Mouse (Mus musculus): ENCODE results near the gene Ccdc154. TPM values are rescaled to one million over a fixed set of nuclear protein-coding genes. Genes with fewer than 3 reads are reported as not detected.

The Ccdc154 gene
- polyA plus RNA-seq, 1 experiment from 2014 or later, result not detected

DNA sequence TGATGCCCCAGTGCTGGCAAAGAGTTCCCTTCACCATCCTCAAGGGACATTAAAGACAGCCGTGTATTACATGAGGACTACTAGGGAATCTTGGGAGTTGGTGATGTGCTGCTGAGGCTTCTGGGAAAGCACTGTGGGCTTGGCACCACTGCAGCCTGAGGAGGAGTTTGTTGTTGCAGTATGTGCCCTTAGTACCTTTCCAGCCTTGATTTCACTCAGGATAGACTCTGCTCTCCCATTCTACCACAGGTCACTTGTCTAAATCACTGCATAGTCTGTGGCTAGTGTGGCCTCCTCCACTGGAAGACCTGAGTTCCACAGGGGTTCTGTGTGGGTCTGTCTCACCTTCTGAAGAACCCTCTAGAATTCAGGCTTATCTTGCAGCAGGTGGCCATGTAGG lies 58.5 kb downstream of the Ccdc154 start:
- H3K36me3 ChIP-seq (ENCODE audit: control insufficient read depth, insufficient read depth, low read length), result peaks cover 2% of the 10 kb centered on the region; the same call in 1 of the 2 replicates
- DNase-seq (ENCODE audit: low spot score) (no peak), ATAC-seq (ENCODE audit: insufficient read depth, low FRiP score, low TSS enrichment) (no peak)
- no peaks in the 10 kb centered on the region for H3K9me3 ChIP-seq (ENCODE audit: control insufficient read depth, low read length)
- no peaks in the 10 kb centered on the region for H3K27me3 ChIP-seq (ENCODE audit: control insufficient read depth, insufficient read depth, low read length)
- H3K9ac ChIP-seq (ENCODE audit: low read length), result no peak overlapping the region
- no peak overlapping the region for H3K4me3 ChIP-seq (ENCODE audit: low read depth, low read length)
- H3K4me1 ChIP-seq (ENCODE audit: control insufficient read depth, insufficient read depth, low read length), result peaks cover 5% of the 10 kb centered on the region
- 88% methylated on average over 1 of the region's 1 CpGs for WGBS
- H3K4me2 ChIP-seq (ENCODE audit: low read depth), result no peak overlapping the region
- H3K27ac ChIP-seq (ENCODE audit: low read depth, low read length), result no peak overlapping the region

Other genes starting within 250 kb of the Ccdc154 start
- 47.8 and 57.5 TPM in 2 replicates for gene Mapk8ip3, start 225.5 kb upstream of the Ccdc154 start, polyA plus RNA-seq (2014; fragmentation: Nextera tagmentation; extraction: Ambion mirVana)
- 203 and 204 TPM in 2 replicates for gene Jpt2, start 201.8 kb upstream of the Ccdc154 start, polyA plus RNA-seq (2014; fragmentation: Nextera tagmentation; extraction: Ambion mirVana)
- gene Cramp1l, start 146.7 kb upstream of the Ccdc154 start, polyA plus RNA-seq (2014; fragmentation: Nextera tagmentation; extraction: Ambion mirVana), result 11.9 and 12.6 TPM in 2 replicates
- gene Ift140, start 146.4 kb upstream of the Ccdc154 start, polyA plus RNA-seq (2014; fragmentation: Nextera tagmentation; extraction: Ambion mirVana), result 21.9 and 25.8 TPM in 2 replicates
- 11.4 and 13.3 TPM in 2 replicates for gene Tmem204, start 78.9 kb upstream of the Ccdc154 start, polyA plus RNA-seq (2014; fragmentation: Nextera tagmentation; extraction: Ambion mirVana)
- gene Telo2, start 46.5 kb upstream of the Ccdc154 start, polyA plus RNA-seq (2014; fragmentation: Nextera tagmentation; extraction: Ambion mirVana), result 29.9 and 31.8 TPM in 2 replicates
- gene Ptx4, start 41.7 kb upstream of the Ccdc154 start, polyA plus RNA-seq (2014; fragmentation: Nextera tagmentation; extraction: Ambion mirVana), result not detected in 2 replicates
- 20.5 and 22.4 TPM in 2 replicates for gene Clcn7, start 29.1 kb upstream of the Ccdc154 start, polyA plus RNA-seq (2014; fragmentation: Nextera tagmentation; extraction: Ambion mirVana)
- not detected in 2 replicates for gene Gm38655, start 13.0 kb downstream of the Ccdc154 start, polyA plus RNA-seq (2014; fragmentation: Nextera tagmentation; extraction: Ambion mirVana)
- gene BC003965, start 22.1 kb downstream of the Ccdc154 start, polyA plus RNA-seq (2014; fragmentation: Nextera tagmentation; extraction: Ambion mirVana), result 30.5 and 31.8 TPM in 2 replicates
- 5.6 and 6.9 TPM in 2 replicates for gene Unkl, start 25.9 kb downstream of the Ccdc154 start, polyA plus RNA-seq (2014; fragmentation: Nextera tagmentation; extraction: Ambion mirVana)
- 51.9 and 58.7 TPM in 2 replicates for gene Gnptg, start 77.7 kb downstream of the Ccdc154 start, polyA plus RNA-seq (2014; fragmentation: Nextera tagmentation; extraction: Ambion mirVana)
- gene Tsr3, start 77.7 kb downstream of the Ccdc154 start, polyA plus RNA-seq (2014; fragmentation: Nextera tagmentation; extraction: Ambion mirVana), result 59.8 and 63.6 TPM in 2 replicates
- 1.4 and 1.8 TPM in 2 replicates for gene Baiap3, start 93.9 kb downstream of the Ccdc154 start, polyA plus RNA-seq (2014; fragmentation: Nextera tagmentation; extraction: Ambion mirVana)
- 774 and 803 TPM in 2 replicates for gene Ube2i, start 112.2 kb downstream of the Ccdc154 start, polyA plus RNA-seq (2014; fragmentation: Nextera tagmentation; extraction: Ambion mirVana)
- gene Prss34, start 135.9 kb downstream of the Ccdc154 start, polyA plus RNA-seq (2014; fragmentation: Nextera tagmentation; extraction: Ambion mirVana), result 0.25 TPM in 1 of 2 replicates, not detected in the other
- gene Prss28, start 146.2 kb downstream of the Ccdc154 start, polyA plus RNA-seq (2014; fragmentation: Nextera tagmentation; extraction: Ambion mirVana), result not detected in 2 replicates
- gene Prss29, start 156.2 kb downstream of the Ccdc154 start, polyA plus RNA-seq (2014; fragmentation: Nextera tagmentation; extraction: Ambion mirVana), result not detected in 2 replicates
- not detected in 2 replicates for gene Tpsab1, start 183.1 kb downstream of the Ccdc154 start, polyA plus RNA-seq (2014; fragmentation: Nextera tagmentation; extraction: Ambion mirVana)
- not detected in 2 replicates for gene Tpsb2, start 203.8 kb downstream of the Ccdc154 start, polyA plus RNA-seq (2014; fragmentation: Nextera tagmentation; extraction: Ambion mirVana)
- gene Tpsg1, start 206.8 kb downstream of the Ccdc154 start, polyA plus RNA-seq (2014; fragmentation: Nextera tagmentation; extraction: Ambion mirVana), result 0.37 and 0.46 TPM in 2 replicates

Measured in neural tube, embryonic 11.5 days (tissue).